In the genomic region with DNA sequence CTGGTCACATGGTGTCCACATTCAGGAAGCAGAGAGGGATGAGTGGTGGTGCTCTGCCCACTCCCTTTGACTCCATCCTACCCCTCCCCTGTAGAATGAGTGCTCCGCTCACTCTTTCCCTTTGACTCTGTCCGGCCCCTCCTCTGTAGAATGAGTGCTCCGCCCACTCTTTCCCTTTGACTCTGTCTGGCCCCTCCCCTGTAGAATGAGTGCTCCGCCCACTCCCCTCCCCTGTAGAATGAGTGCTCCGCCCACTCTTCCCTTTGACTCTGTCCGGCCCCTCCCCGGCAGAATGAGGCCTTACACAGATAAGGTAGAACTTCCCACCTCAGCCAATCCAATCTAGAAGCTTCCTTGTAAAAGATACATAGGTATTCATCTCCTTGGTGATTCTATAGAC, we compare ENCODE assay signal across 17 mouse cellular contexts.
DNase-seq lines count a peak whose midpoint lies in the region; ATAC-seq and TF ChIP-seq lines count a peak whose summit lies in the region.
"Had no signal": no experiment of that assay in that cellular context is flagged by ENCODE, and none has a peak within 500 bp of the region (broad histone marks: within the 10 kb centered on the region; RNA-seq: fewer than 3 reads in every experiment).

No protein-coding gene starts in this region.

- H3K79me2 ChIP-seq in heart, adult 2 months (replicated peaks; ENCODE audit: control insufficient read depth, insufficient read depth, low read length) = no peaks in the 10 kb centered on the region

- H3K4me3 ChIP-seq in heart, embryonic 10.5 days = no peak overlapping the region
- H3K4me3 ChIP-seq in heart, adult 2 months = no peak overlapping the region
- no peak overlapping the region for H3K4me3 ChIP-seq in liver, postnatal 0 days (ENCODE audit: low read depth, low read length)
- H3K4me3 ChIP-seq in hindbrain, embryonic 16.5 days (ENCODE audit: low read length) = no peak overlapping the region
- H3K4me3 ChIP-seq: embryonic facial prominence, embryonic 10.5 days; heart, embryonic 15.5 days; hindbrain, embryonic 15.5 days; midbrain, embryonic 12.5 days; stomach, embryonic 15.5 days had no signal

- peaks cover 50% of the 10 kb centered on the region for H3K4me1 ChIP-seq in heart, embryonic 10.5 days
- H3K4me1 ChIP-seq in heart, adult 2 months (ENCODE audit: control insufficient read depth, insufficient read depth, low read length) = no peaks in the 10 kb centered on the region
- H3K4me1 ChIP-seq in liver, postnatal 0 days (ENCODE audit: insufficient read depth) = no peaks in the 10 kb centered on the region
- H3K4me1 ChIP-seq in hindbrain, embryonic 16.5 days (ENCODE audit: control insufficient read depth, insufficient read depth, low read depth, low read length) = peaks cover 6% of the 10 kb centered on the region

- no peak for TF ChIP-seq EP300 in heart, adult 2 months (IDR thresholded peaks at IDR 0.05; ENCODE audit: insufficient read depth, low read depth, low read length)
- no peak for TF ChIP-seq EP300 in liver, postnatal 0 days (IDR thresholded peaks at IDR 0.05; ENCODE audit: low read depth)

- H3K9me3 ChIP-seq in heart, embryonic 10.5 days = no peaks in the 10 kb centered on the region
- H3K9me3 ChIP-seq in liver, postnatal 0 days (ENCODE audit: low read length) = no peaks in the 10 kb centered on the region
- no peaks in the 10 kb centered on the region for H3K9me3 ChIP-seq in hindbrain, embryonic 16.5 days (ENCODE audit: control insufficient read depth, low read length)
- H3K9me3 ChIP-seq: embryonic facial prominence, embryonic 10.5 days; heart, embryonic 15.5 days; hindbrain, embryonic 15.5 days; midbrain, embryonic 12.5 days; stomach, embryonic 15.5 days had no signal

- TF ChIP-seq POLR2A in heart, adult 2 months (IDR thresholded peaks at IDR 0.05; ENCODE audit: insufficient read depth, low read depth, low read length) = no peak

- no peaks in the 10 kb centered on the region for H3K36me3 ChIP-seq in heart, embryonic 10.5 days
- H3K36me3 ChIP-seq in heart, adult 2 months (ENCODE audit: control insufficient read depth, insufficient read depth, low read length) = no peaks in the 10 kb centered on the region
- H3K36me3 ChIP-seq in liver, postnatal 0 days (replicated peaks; ENCODE audit: insufficient read depth, low read length) = no peaks in the 10 kb centered on the region
- no peaks in the 10 kb centered on the region for H3K36me3 ChIP-seq in hindbrain, embryonic 16.5 days (ENCODE audit: control insufficient read depth, insufficient read depth, low read length)
- H3K36me3 ChIP-seq: embryonic facial prominence, embryonic 10.5 days; heart, embryonic 15.5 days; hindbrain, embryonic 15.5 days; midbrain, embryonic 12.5 days; stomach, embryonic 15.5 days had no signal

- no peak overlapping the region for H3K4me2 ChIP-seq in liver, postnatal 0 days (ENCODE audit: low read depth, low read length)
- no peak overlapping the region for H3K4me2 ChIP-seq in hindbrain, embryonic 16.5 days (ENCODE audit: low read length)
- H3K4me2 ChIP-seq: heart, embryonic 15.5 days; hindbrain, embryonic 15.5 days; midbrain, embryonic 12.5 days; stomach, embryonic 15.5 days had no signal

- no peak overlapping the region for H3K9ac ChIP-seq in heart, adult 2 months (ENCODE audit: low read depth, low read length)
- no peak overlapping the region for H3K9ac ChIP-seq in liver, postnatal 0 days (replicated peaks)
- H3K9ac ChIP-seq in hindbrain, embryonic 16.5 days (ENCODE audit: low read depth, low read length) = no peak overlapping the region
- H3K9ac ChIP-seq: heart, embryonic 15.5 days; hindbrain, embryonic 15.5 days; midbrain, embryonic 12.5 days; stomach, embryonic 15.5 days had no signal

- 78% methylated on average over 7 of the region's 7 CpGs for WGBS in heart, embryonic 10.5 days
- WGBS in heart, adult 2 months = 91% methylated on average over 7 of the region's 7 CpGs
- 72% methylated on average over 7 of the region's 7 CpGs for WGBS in liver, postnatal 0 days (ENCODE audit: insufficient replicate concordance)
- 92% methylated on average over 7 of the region's 7 CpGs for WGBS in hindbrain, embryonic 16.5 days

- H3K27me3 ChIP-seq in heart, embryonic 10.5 days (ENCODE audit: insufficient read depth, poor library complexity, severe bottlenecking) = no peaks in the 10 kb centered on the region
- no peaks in the 10 kb centered on the region for H3K27me3 ChIP-seq in heart, adult 2 months (ENCODE audit: control insufficient read depth, insufficient read depth, low read length)
- no peaks in the 10 kb centered on the region for H3K27me3 ChIP-seq in liver, postnatal 0 days (ENCODE audit: insufficient read depth, low read length)
- no peaks in the 10 kb centered on the region for H3K27me3 ChIP-seq in hindbrain, embryonic 16.5 days (replicated peaks; ENCODE audit: control insufficient read depth, insufficient read depth, low read length)
- H3K27me3 ChIP-seq: heart, embryonic 15.5 days; hindbrain, embryonic 15.5 days; midbrain, embryonic 12.5 days; stomach, embryonic 15.5 days had no signal

- intact Hi-C loops in heart, adult 2 months (cut with DNase I) = no loop called here

- DNase-seq in heart, embryonic 10.5 days (ENCODE audit: low spot score) = peak; percentile 88
- DNase-seq in heart, adult 2 months = no peak
- peak; percentile 81 for DNase-seq in ES-CJ7 (ENCODE audit: low read depth, low spot score)
- DNase-seq in induced T-regulatory cell, adult 2 months (ENCODE audit: low read depth) = peak; percentile 20
- peak; percentile 30 for DNase-seq in liver, postnatal 0 days
- no peak for DNase-seq in spleen, postnatal 4 days (ENCODE audit: low spot score in 2 of 2)
- DNase-seq in gastrocnemius, adult 18-20 months (ENCODE audit: low spot score) = no peak
- DNase-seq: cerebellum, adult 8-10 months; left cerebral cortex, postnatal 4 days; thymus, postnatal 4 days had no signal

- TF ChIP-seq CTCF in heart, adult 2 months (IDR thresholded peaks at IDR 0.05) = no peak
- no peak for TF ChIP-seq CTCF in liver, postnatal 0 days (IDR thresholded peaks at IDR 0.05; ENCODE audit: low read depth)

- ATAC-seq in liver, postnatal 0 days = no peak
- no peak for ATAC-seq in hindbrain, embryonic 16.5 days

- no peak overlapping the region for H3K27ac ChIP-seq in heart, embryonic 10.5 days
- H3K27ac ChIP-seq in heart, adult 2 months = no peak overlapping the region
- no peak overlapping the region for H3K27ac ChIP-seq in liver, postnatal 0 days (ENCODE audit: low read depth)
- H3K27ac ChIP-seq in hindbrain, embryonic 16.5 days (ENCODE audit: low read depth, low read length) = no peak overlapping the region
- H3K27ac ChIP-seq: heart, embryonic 15.5 days; hindbrain, embryonic 15.5 days; kidney, postnatal 0 days; midbrain, embryonic 12.5 days; stomach, embryonic 15.5 days had no signal

Comparison
In these comparisons a context has a peak if more than half of its experiments do, and no peak if none do; other contexts are left out.
1. DNase-seq: peak in heart, embryonic 10.5 days (single experiment), ES-CJ7 (single experiment), induced T-regulatory cell, adult 2 months (single experiment) and liver, postnatal 0 days (single experiment); none in heart, adult 2 months (0 of 2), spleen, postnatal 4 days (0 of 2) and gastrocnemius, adult 18-20 months (single experiment).